Mouse (Mus musculus) gastrocnemius, postnatal 4 days (tissue): ENCODE data around the gene Eif4ebp2. TPM values are rescaled to one million over a fixed set of nuclear protein-coding genes. Genes with fewer than 3 reads are reported as not detected.

Source experiments
- DNase-seq, 2 experiments: peaks; one replicate each; pipeline ENCODE4 v3.0.0; 2021 to 2022; ENCODE audit warnings: low spot score in 2 of 2, mixed read lengths in 2 of 2
- total RNA-seq, 2 experiments: library from RNA; stranded (reverse); gene quantifications; 2 replicates each; pipeline ENCODE4 v1.2.3; 2021

The Eif4ebp2 gene
- total RNA-seq, 2 experiments from 2014 or later, result 123 to 124 TPM

- DNase-seq, result no peak
Measured at GRCm38 (mm10) chr10:61420011-61420410, 32.5 kb downstream of the Eif4ebp2 start.

- no peak for DNase-seq
Measured at GRCm38 (mm10) chr10:61419146-61419545, 33.3 kb downstream of the Eif4ebp2 start.

- no peak for DNase-seq
Measured at GRCm38 (mm10) chr10:61418131-61418900, 34.1 kb downstream of the Eif4ebp2 start.

- DNase-seq, result no peak
Measured at GRCm38 (mm10) chr10:61417672-61418071, 34.8 kb downstream of the Eif4ebp2 start, which contains the start of gene Nodal. Gene Nodal (plus strand): TSS chr10:61417972.

- DNase-seq, result no peak
Measured at GRCm38 (mm10) chr10:61417046-61417445, 35.4 kb downstream of the Eif4ebp2 start.

- no peak for DNase-seq
Measured at GRCm38 (mm10) chr10:61416561-61416960, 35.9 kb downstream of the Eif4ebp2 start.

GRCm38 (mm10) chr10:61415890-61416289 is 36.6 kb downstream of the Eif4ebp2 start:
- DNase-seq, result no peak

GRCm38 (mm10) chr10:61415240-61415639 is 37.2 kb downstream of the Eif4ebp2 start:
- DNase-seq, result no peak

GRCm38 (mm10) chr10:61412910-61413625 is 39.4 kb downstream of the Eif4ebp2 start:
- DNase-seq, result no peak

GRCm38 (mm10) chr10:61410193-61410592 is 42.3 kb downstream of the Eif4ebp2 start:
- DNase-seq, result no peak

- no peak for DNase-seq
Measured at GRCm38 (mm10) chr10:61409776-61410175, 42.7 kb downstream of the Eif4ebp2 start.

GRCm38 (mm10) chr10:61405958-61406357 is 46.5 kb downstream of the Eif4ebp2 start:
- DNase-seq, result no peak

- no peak for DNase-seq
Measured at GRCm38 (mm10) chr10:61402911-61403310, 49.5 kb downstream of the Eif4ebp2 start.

GRCm38 (mm10) chr10:61402480-61402879 is 50.0 kb downstream of the Eif4ebp2 start:
- DNase-seq, result no peak

GRCm38 (mm10) chr10:61400407-61400806 is 52.1 kb downstream of the Eif4ebp2 start:
- no peak for DNase-seq

- peak; percentile 67 to 70 for DNase-seq
Measured at GRCm38 (mm10) chr10:61399156-61399734, 53.2 kb downstream of the Eif4ebp2 start.

GRCm38 (mm10) chr10:61398125-61398524 is 54.3 kb downstream of the Eif4ebp2 start:
- DNase-seq, result no peak

- DNase-seq, result no peak
Measured at GRCm38 (mm10) chr10:61394476-61395136, 57.9 kb downstream of the Eif4ebp2 start.

- no peak for DNase-seq
Measured at GRCm38 (mm10) chr10:61392584-61392983, 59.9 kb downstream of the Eif4ebp2 start.

- no peak for DNase-seq
Measured at GRCm38 (mm10) chr10:61390148-61390547, 62.3 kb downstream of the Eif4ebp2 start.

- DNase-seq, result no peak
Measured at GRCm38 (mm10) chr10:61389020-61389419, 63.4 kb downstream of the Eif4ebp2 start.
